Mouse (Mus musculus): ENCODE measurements around the gene Csnk1g1.

GRCm38 (mm10) chr9:66060308-66060647 lies 151.6 kb downstream of the Csnk1g1 start:
- TF ChIP-seq CTCF (IDR thresholded peaks at IDR 0.05; ENCODE audit: low read depth) (no peak), EP300 (optimal IDR thresholded peaks at IDR 0.05) (no peak)

All from stomach, postnatal 0 days (tissue).